Comparison of ENCODE assay signal across 14 mouse cellular contexts in the genomic region with DNA sequence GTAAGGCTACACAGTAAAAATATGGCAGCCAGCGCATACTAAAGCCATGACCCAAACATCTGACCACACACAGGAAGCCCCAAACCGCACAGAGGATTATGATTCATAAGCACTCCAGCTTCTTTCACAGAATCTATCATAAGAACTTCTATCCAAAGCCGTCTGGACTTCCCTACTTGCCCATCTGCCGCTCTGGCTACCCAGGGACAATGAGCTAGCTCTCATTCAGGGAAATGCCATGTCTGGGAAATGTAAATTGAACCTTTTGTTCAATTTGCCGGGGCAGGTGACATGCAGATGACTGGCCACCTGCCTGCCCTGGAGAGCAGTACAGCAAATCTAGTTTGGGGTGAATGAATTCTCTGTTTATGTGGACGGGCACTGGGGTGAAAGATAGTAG.
DNase-seq lines count a peak whose midpoint lies in the region; ATAC-seq and TF ChIP-seq lines count a peak whose summit lies in the region.
"Had no signal": no experiment of that assay in that cellular context is flagged by ENCODE, and none has a peak within 500 bp of the region (broad histone marks: within the 10 kb centered on the region; RNA-seq: fewer than 3 reads in every experiment).

No protein-coding gene starts in this region.

- TF ChIP-seq CTCF in layer of hippocampus, adult 2 months (conservative IDR thresholded peaks at IDR 0.05) = 0 out of 2 replicates have a peak, but pooled peaks have one; percentile 7

- peak overlapping the region; percentile 64; the same call in 1 of the 2 replicates for H3K27ac ChIP-seq in layer of hippocampus, adult 2 months
- H3K27ac ChIP-seq: forebrain, embryonic 13.5 days; heart, embryonic 10.5 days; hindbrain, postnatal 0 days; limb, embryonic 10.5 days had no signal

- no peak overlapping the region for H3K4me3 ChIP-seq in layer of hippocampus, adult 2 months
- H3K4me3 ChIP-seq: forebrain, embryonic 13.5 days; heart, embryonic 10.5 days; limb, embryonic 10.5 days had no signal

- 0 out of 2 replicates have a peak, but pooled peaks have one; percentile 28 for ATAC-seq in neutrophil, adult 5-6 weeks (ENCODE audit: extremely low read depth, insufficient number of reproducible peaks, low FRiP score, poor library complexity, severe bottlenecking)
- ATAC-seq: forebrain, embryonic 13.5 days; hindbrain, postnatal 0 days; liver, postnatal 0 days had no signal

- DNase-seq in layer of hippocampus, adult 2 months (ENCODE audit: low spot score in 2 of 2) = no peak
- DNase-seq in layer of hippocampus, postnatal 14 days (ENCODE audit: low spot score in 2 of 2) = no peak
- DNase-seq in CD4-positive, CD25-positive, alpha-beta regulatory T cell, adult 2 months (ENCODE audit: low read depth, low spot score) = peak; percentile 46
- DNase-seq in c-Kit-positive CD71-negative TER-119-negative erythroid progenitor cells, embryonic 14.5 days (ENCODE audit: low read depth) = peak; percentile 53
- DNase-seq in frontal cortex, postnatal 14 days (ENCODE audit: low spot score in 2 of 2) = no peak
- no peak for DNase-seq in frontal cortex, postnatal 25 days (ENCODE audit: low spot score in 2 of 2)
- DNase-seq: embryo, embryonic 11 days; kidney, postnatal 14 days; liver, postnatal 0 days had no signal

Comparison
In these comparisons a context has a peak if more than half of its experiments do, and no peak if none do; other contexts are left out.
1. DNase-seq: peak in CD4-positive, CD25-positive, alpha-beta regulatory T cell, adult 2 months (single experiment) and c-Kit-positive CD71-negative TER-119-negative erythroid progenitor cells, embryonic 14.5 days (single experiment); none in layer of hippocampus, adult 2 months (0 of 2), layer of hippocampus, postnatal 14 days (0 of 2), frontal cortex, postnatal 14 days (0 of 2) and frontal cortex, postnatal 25 days (0 of 2).